Mouse (Mus musculus) lung, adult 2 months (tissue): Measurements from ENCODE around the gene Nalcn. TPM values are rescaled to one million over a fixed set of nuclear protein-coding genes. Genes with fewer than 3 reads are reported as not detected.

Experiments used
- DNase-seq: peaks from one replicate; pipeline ENCODE4 v3.0.0; 2022
- H3K4me1 ChIP-seq: fragments of 200-500 bp; 2 replicates; pipeline ENCODE4 v1.6.1; 2011; ENCODE audit warnings: low read length; ENCODE audit not compliant: control insufficient read depth, insufficient read depth
- H3K4me3 ChIP-seq: fragments of 200-500 bp; replicated peaks from 2 replicates; pipeline ENCODE3; 2011; ENCODE audit warnings: low read depth, mild to moderate bottlenecking, control low read depth, low read length; ENCODE audit errors: extremely low read depth
- CTCF ChIP-seq: fragments of 200-500 bp; IDR thresholded peaks from 2 replicates; pipeline ENCODE4 v1.5.1; 2011; ENCODE audit warnings: mild to moderate bottlenecking, low read length, control low read depth; ENCODE audit not compliant: insufficient read depth
- POLR2A ChIP-seq: fragments of 200-500 bp; IDR thresholded peaks from 2 replicates; pipeline ENCODE4 v1.6.1; 2011; ENCODE audit warnings: low read depth, mild to moderate bottlenecking, control low read depth, low read length, borderline replicate concordance; ENCODE audit errors: extremely low read depth
- WGBS: fragments of 180-500 bp; shearing (Covaris S2); methylation state at CpG from one replicate; pipeline ENCODE4 v1.1.7; 2018; 5-methylcytosine and 5-hydroxymethylcytosine counted together
- polyA plus RNA-seq: library from polyadenylated mRNA; depleted of rRNA; stranded (reverse); fragments of >200 nt; gene quantifications from 2 replicates; pipeline ENCODE4 v1.2.3, GENCODE M21; 2012

Nalcn gene
- polyA plus RNA-seq, 1 experiment: 0.26 TPM

- TF ChIP-seq CTCF: no peak
- no peak for TF ChIP-seq POLR2A
- WGBS: 19% methylated on average over 9 of the region's 9 CpGs
- H3K4me3 ChIP-seq: no peak overlapping the region
- H3K4me1 ChIP-seq: no peaks in the 10 kb centered on the region
- no peak for DNase-seq
Observed at GRCm38 (mm10) chr14:123371522-123371921, 255.4 kb downstream of the Nalcn start.

- 92% methylated on average over 1 of the region's 1 CpGs for WGBS
Observed at GRCm38 (mm10) chr14:123359691-123360090, 267.3 kb downstream of the Nalcn start.

GRCm38 (mm10) chr14:123352973-123353372 lies 274.0 kb downstream of the Nalcn start:
- 9% methylated on average over 6 of the region's 6 CpGs for WGBS
- H3K4me1 ChIP-seq: no peaks in the 10 kb centered on the region
- TF ChIP-seq CTCF (no peak), POLR2A (no peak)
- H3K4me3 ChIP-seq: no peak overlapping the region
- no peak for DNase-seq

More at GRCm38 (mm10) chr14:123359691-123360090, 267.3 kb downstream of the Nalcn start:
- TF ChIP-seq CTCF (no peak), POLR2A (no peak)
- no peak overlapping the region for H3K4me3 ChIP-seq
- H3K4me1 ChIP-seq: no peaks in the 10 kb centered on the region
- DNase-seq: no peak

- Histone ChIP-seq H3K4me1 (no peaks in the 10 kb centered on the region), H3K4me3 (no peak overlapping the region)
- WGBS: 60% methylated on average over 1 of the region's 1 CpGs
- TF ChIP-seq POLR2A: no peak
- no peak for TF ChIP-seq CTCF
- DNase-seq: no peak
Observed at GRCm38 (mm10) chr14:123331841-123332240, 295.1 kb downstream of the Nalcn start.

GRCm38 (mm10) chr14:123314369-123314768 lies 312.6 kb downstream of the Nalcn start:
- Histone ChIP-seq H3K4me1 (no peaks in the 10 kb centered on the region), H3K4me3 (no peak overlapping the region)
- no peak for TF ChIP-seq POLR2A
- TF ChIP-seq CTCF: no peak
- DNase-seq: no peak
- WGBS: 15% methylated on average over 1 of the region's 1 CpGs

- no peak for DNase-seq
- TF ChIP-seq POLR2A (no peak), CTCF (no peak)
- 70% methylated on average over 4 of the region's 4 CpGs for WGBS
- Histone ChIP-seq H3K4me3 (no peak overlapping the region), H3K4me1 (no peaks in the 10 kb centered on the region)
Observed at GRCm38 (mm10) chr14:123312371-123312770, 314.6 kb downstream of the Nalcn start.

GRCm38 (mm10) chr14:123296068-123296467 lies 330.9 kb downstream of the Nalcn start:
- H3K4me1 ChIP-seq: no peaks in the 10 kb centered on the region
- H3K4me3 ChIP-seq: no peak overlapping the region

GRCm38 (mm10) chr14:123291118-123292007 lies 335.6 kb downstream of the Nalcn start:
- DNase-seq: no peak
- H3K4me3 ChIP-seq: no peak overlapping the region
- TF ChIP-seq CTCF (no peak), POLR2A (no peak)
- WGBS: 83% methylated on average over 4 of the region's 4 CpGs
- no peaks in the 10 kb centered on the region for H3K4me1 ChIP-seq

More at GRCm38 (mm10) chr14:123296068-123296467, 330.9 kb downstream of the Nalcn start:
- TF ChIP-seq CTCF (no peak), POLR2A (no peak)
- no peak for DNase-seq

GRCm38 (mm10) chr14:123282165-123282564 lies 344.8 kb downstream of the Nalcn start:
- H3K4me1 ChIP-seq: no peaks in the 10 kb centered on the region
- TF ChIP-seq POLR2A: no peak
- TF ChIP-seq CTCF: no peak
- H3K4me3 ChIP-seq: no peak overlapping the region
- no peak for DNase-seq

GRCm38 (mm10) chr14:123272121-123272520 lies 354.8 kb downstream of the Nalcn start:
- H3K4me1 ChIP-seq: no peaks in the 10 kb centered on the region
- TF ChIP-seq CTCF: no peak
- TF ChIP-seq POLR2A: no peak
- H3K4me3 ChIP-seq: no peak overlapping the region
- DNase-seq: no peak
- 72% methylated on average over 2 of the region's 2 CpGs for WGBS
